Mouse (Mus musculus): ENCODE results near the gene Ranbp10.

DNA sequence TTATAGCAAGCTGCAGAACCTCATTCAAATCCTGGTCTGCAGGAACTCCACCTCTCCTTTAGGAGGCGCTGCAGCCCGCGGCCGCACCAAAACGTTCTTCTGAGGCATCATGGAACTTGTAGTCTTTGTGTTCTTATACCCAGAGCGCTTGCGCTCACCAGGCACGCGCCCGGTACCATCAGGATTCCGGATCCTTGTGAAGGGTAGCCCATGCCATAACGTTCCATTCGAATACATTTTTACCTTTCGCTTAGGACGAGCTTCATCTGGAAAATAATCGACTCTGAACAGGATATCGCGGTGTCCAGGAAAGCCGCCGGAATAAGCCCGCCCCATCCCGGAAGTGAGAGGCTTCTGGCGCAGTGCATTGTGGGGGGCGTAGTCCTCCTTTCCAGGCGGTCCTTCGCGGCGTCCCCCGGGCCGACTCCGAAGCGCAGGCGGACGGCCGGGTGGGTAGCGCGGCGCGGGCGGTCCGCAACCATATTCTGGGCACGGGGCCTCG lies 27.6 kb upstream of the Ranbp10 start, which contains the start of gene Thap11:
- TF ChIP-seq POLR2A (IDR thresholded peaks at IDR 0.05; ENCODE audit: insufficient read length, low read depth): peak; percentile 66
- no peak for TF ChIP-seq TCF12 (IDR thresholded peaks at IDR 0.05; ENCODE audit: insufficient read depth, poor library complexity, severe bottlenecking)
- peak; percentile 66 for TF ChIP-seq POLR2AphosphoS2 (IDR thresholded peaks at IDR 0.05; ENCODE audit: insufficient read length, low read depth)
- TF ChIP-seq MAX (IDR thresholded peaks at IDR 0.05; ENCODE audit: low read depth): no peak
- no peak for TF ChIP-seq USF1 (IDR thresholded peaks at IDR 0.05; ENCODE audit: low read depth)
- TF ChIP-seq MYOG (IDR thresholded peaks at IDR 0.05; ENCODE audit: control insufficient read depth in 1 of 3, insufficient read depth in 1 of 3, insufficient read length in 2 of 3, low read depth in 2 of 3): peak in 1 of 3 experiments; percentile 3
- no peak for TF ChIP-seq TCF3 (IDR thresholded peaks at IDR 0.05; ENCODE audit: insufficient read length, low read depth)
- TF ChIP-seq MYOD1 (IDR thresholded peaks at IDR 0.05; ENCODE audit: control insufficient read depth in 1 of 3, insufficient read length in 2 of 3, low read depth in 2 of 3): no peak
- no peak for TF ChIP-seq SRF (IDR thresholded peaks at IDR 0.05; ENCODE audit: control insufficient read depth, insufficient read length, low read depth)
- no peak for TF ChIP-seq E2F4 (IDR thresholded peaks at IDR 0.05; ENCODE audit: insufficient read depth)
- TF ChIP-seq CEBPB (IDR thresholded peaks at IDR 0.05; ENCODE audit: insufficient read depth, poor library complexity, severe bottlenecking): no peak
- no peak for TF ChIP-seq REST (IDR thresholded peaks at IDR 0.05; ENCODE audit: insufficient read depth, insufficient read length)

Data from myocyte (in vitro differentiated cells).